Mouse (Mus musculus) layer of hippocampus, postnatal 10 days (tissue): ENCODE data around the gene Itpr1. TPM values are rescaled to one million over a fixed set of nuclear protein-coding genes. Genes with fewer than 3 reads are reported as not detected.
A peak's percentile ranks its signal among the peaks of the same experiment; 100 is the strongest.

ENCODE experiments used
- DNase-seq, 2 experiments: peaks; one replicate each; pipeline ENCODE4 v3.0.0; 2021; ENCODE audit warnings: low spot score in 2 of 2
- microRNA-seq, 2 experiments: library from miRNA; unstranded; fragments of <30 nt; microRNA quantifications; one replicate each; pipeline ENCODE4 v1.2.0; 2021
- total RNA-seq, 2 experiments: library from RNA; stranded (reverse); gene quantifications; 2 replicates each; pipeline ENCODE4 v1.2.3; 2021

Gene Itpr1
- total RNA-seq, 2 experiments from 2014 or later = 79.2 to 94.8 TPM

DNA sequence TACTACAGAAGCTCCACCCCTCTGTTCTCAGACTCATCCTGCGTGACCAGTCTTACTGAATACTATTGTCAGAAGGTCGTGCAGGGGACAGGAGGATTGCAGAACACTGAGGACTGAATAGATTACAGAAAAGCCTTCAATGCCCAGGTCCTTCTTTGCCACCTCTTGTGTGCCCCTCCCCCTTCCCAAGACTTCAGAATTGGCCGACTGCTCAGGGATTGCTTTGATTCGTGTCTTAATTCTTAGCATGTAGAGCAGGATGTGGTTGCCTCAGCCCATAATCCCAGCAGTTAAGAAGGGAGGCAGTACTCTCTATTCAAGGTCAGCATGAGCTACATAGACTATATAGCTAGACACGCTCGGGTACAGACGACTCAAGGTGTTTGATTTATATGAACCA is 359.8 kb downstream of the Itpr1 start:
- DNase-seq = no peak

DNA sequence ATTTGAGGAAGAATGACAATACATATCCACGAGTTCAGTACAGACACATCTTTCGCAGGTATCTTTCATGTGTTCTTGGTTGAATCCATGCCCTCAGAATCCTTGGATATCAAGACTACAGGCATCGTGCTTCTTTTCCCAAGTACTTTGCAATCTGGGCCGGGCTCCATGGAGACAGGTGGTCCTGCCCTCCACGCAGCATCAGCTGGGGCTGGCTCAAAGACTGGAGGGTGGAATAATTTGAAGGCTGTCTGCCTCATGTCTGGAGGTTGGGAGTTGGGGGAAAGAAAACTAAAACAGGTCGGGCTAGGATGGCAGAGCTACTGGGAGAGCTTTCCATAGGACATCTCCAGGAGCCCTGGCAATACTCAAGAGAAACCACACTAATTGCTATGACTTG is 364.2 kb downstream of the Itpr1 start:
- peak; percentile 16 to 27 for DNase-seq

DNA sequence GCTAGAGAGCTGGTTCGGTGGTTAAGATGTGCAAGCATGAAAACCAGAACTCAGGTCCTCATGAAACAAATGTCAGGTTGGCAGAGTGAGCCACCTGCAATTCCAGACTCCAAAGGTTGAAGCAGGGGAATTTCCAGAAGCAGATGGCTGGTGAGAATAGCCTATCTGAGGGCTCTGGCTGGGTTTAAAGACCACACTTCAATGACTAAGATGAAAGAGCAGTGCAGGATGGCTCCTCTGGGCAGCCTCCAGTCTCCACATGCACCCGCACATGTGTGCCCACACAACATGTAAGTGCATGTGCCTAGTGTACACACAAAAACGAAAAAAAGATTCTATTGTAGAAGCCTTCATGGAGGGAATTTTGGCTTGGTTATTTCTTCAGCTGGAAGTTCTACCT is 375.5 kb downstream of the Itpr1 start:
- no peak for DNase-seq

DNA sequence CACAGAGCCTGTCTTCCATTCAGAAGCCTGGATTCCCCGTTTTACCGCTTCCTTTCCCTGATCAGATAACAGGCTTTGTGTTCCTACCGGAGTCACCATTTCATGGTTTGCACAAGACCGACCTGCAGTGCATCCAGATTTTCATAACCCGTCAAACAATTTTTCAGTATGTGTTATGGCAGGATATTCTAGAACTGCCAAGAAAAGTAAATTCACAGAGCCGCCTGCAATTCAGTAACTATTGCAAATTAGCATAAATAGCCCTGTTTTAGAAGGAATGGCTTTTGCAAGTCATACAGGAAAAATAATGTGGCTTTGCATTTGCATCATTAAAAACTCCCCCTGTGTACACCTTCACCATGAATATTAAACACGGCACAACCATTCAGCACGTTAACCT is 379.3 kb downstream of the Itpr1 start:
- no peak for DNase-seq

DNA sequence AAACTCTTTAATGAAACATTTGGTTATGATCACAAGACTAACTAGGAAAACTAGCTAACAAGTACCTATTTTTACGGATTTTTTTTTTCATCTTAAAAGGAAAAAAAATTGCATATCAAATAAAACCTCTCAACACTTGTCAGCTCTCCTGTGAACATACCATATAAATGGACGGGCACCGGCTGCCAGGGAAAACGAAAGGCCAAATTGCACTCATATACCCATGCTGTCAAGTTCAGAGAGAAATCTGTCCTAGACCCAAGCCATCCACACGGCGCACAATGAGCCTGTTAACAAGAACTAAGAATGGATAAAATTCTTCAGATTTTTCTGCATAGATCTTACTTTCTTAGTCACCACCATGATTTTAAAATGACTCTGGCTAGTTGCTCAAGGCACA is 379.7 kb downstream of the Itpr1 start:
- no peak for DNase-seq

DNA sequence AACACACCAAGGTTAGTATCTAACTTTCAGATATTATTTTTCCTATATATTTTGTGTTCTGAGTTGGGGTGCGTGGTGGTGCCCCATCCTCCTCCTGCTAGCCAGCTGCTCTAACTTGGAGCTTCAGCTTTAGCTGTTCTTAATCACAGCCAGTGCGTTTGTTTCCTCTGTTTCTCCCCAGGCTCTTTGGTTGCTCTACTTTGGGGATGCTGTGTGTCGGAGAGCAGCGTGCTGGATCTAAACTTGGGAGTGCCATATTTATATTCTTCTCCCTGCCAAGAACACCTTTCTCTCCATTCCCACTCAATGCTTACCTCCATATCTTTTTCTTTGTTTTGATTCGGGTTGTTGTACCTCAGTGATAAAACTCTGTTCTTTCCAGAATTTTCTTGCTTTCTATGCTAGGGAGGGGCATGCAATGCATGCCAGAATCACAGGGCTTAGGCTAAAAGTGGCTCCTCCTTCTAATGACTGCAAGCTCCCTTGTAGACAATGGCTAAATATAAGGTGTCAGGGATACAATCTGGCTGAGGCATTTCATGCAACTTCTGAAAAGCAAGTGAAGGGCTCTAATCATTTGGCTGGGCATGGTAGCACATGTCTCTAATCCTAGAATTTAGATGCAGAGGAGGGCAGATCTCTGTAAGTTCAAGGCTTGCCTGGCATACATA is 381.4 kb downstream of the Itpr1 start:
- no peak for DNase-seq

DNA sequence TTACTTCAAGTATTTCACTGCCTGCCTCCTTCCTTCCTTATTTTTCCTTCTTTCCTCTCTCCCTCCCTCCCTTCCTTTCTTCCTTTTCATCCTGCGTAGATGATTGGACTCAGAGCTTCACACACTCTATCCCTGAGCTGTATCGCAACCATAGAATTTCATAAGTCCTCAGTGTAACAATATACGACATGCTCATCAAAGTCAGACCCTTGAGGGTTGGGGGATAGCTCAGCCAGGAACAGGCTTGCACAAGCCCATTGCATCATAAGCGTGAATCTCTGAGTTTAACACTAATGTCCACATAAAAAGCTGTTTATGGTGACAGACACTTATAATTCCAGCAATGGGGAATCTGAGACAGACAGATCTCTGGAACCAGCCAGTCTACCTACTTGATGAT is 385.8 kb downstream of the Itpr1 start:
- DNase-seq = no peak

DNA sequence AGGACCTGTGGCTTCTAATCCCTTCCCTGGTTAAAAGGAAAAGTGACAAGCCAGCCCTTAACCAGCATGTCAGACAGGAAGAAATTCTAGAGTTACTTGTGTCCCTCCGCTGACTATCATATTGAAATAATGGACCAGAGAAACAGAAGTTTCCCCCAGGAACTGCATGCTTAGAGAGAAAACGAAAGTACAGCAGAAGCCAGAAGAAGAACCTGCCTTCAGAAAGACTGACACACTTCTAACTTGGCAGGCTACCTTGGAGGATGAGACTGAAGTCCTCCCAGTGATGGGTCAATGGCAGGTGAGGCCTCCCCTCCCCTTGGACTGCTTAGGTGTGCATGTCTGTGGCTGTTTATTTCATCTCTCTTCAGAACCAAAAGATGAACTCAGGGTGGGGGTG is 386.4 kb downstream of the Itpr1 start:
- DNase-seq = no peak

Small RNAs within 50 kb of the gene (microRNA-seq; reads per million reads assigned to microRNA genes)
- gene Mir7661 = 0 reads per million in 2 experiments

Other genes with a start within 250 kb of the Itpr1 start
- gene Setmar, start 148.1 kb upstream of the Itpr1 start, total RNA-seq = 1 to 10 TPM; 6.2 to 6.3 TPM
- 10 to 100 TPM; 16.7 to 19.9 TPM for gene Sumf1, start 27.5 kb upstream of the Itpr1 start, total RNA-seq